Mouse (Mus musculus): ENCODE measurements around the gene Oit1. TPM values are rescaled to one million over a fixed set of nuclear protein-coding genes. Genes with fewer than 3 reads are reported as not detected.

The Oit1 gene
- total RNA-seq, 1 experiment: 0.36 TPM

- Histone ChIP-seq H3K4me1 (ENCODE audit: control insufficient read depth in 2 of 2, insufficient read depth in 2 of 2, low read length in 2 of 2, poor library complexity in 1 of 2) (peaks cover 2 to 8% of the 10 kb centered on the region in 2 experiments; a peak in 2 of 4 replicates), H3K9me3 (ENCODE audit: control insufficient read depth, insufficient read depth, low read depth, low read length) (no peaks in the 10 kb centered on the region), H3K9ac (ENCODE audit: insufficient read depth, low read depth, low read length, poor library complexity, severe bottlenecking) (no peak overlapping the region), H3K27ac (ENCODE audit: insufficient read depth, low read depth, low read length, poor library complexity, severe bottlenecking) (no peak overlapping the region), H3K36me3 (ENCODE audit: control insufficient read depth, insufficient read depth, low read length, poor library complexity, severe bottlenecking) (no peaks in the 10 kb centered on the region), H3K4me3 (ENCODE audit: insufficient read depth in 1 of 2, low read depth in 1 of 2, low read length in 2 of 2, poor library complexity in 1 of 2, severe bottlenecking in 1 of 2) (no peak overlapping the region)
- DNase-seq (ENCODE audit: low read depth, low spot score): no peak
- in situ Hi-C loops (cut with MboI; ENCODE audit: low sequenced_read_pairs in 2 of 2, unreplicated experiment in 2 of 2): loop anchor here in 1 of 2 experiments (10.0 to 25.0 kb wide), 4 partner anchors 58 to 695 kb away; no protein-coding TSS in a partner anchor
- TF ChIP-seq ZC3H11A (IDR thresholded peaks at IDR 0.05; ENCODE audit: borderline replicate concordance, low read depth, low read length) (no peak), CHD2 (IDR thresholded peaks at IDR 0.05; ENCODE audit: low read depth, low read length) (no peak), ZNF384 (IDR thresholded peaks at IDR 0.05; ENCODE audit: low read depth, low read length) (no peak), MAFK (IDR thresholded peaks at IDR 0.05; ENCODE audit: insufficient read depth, low read depth, low read length) (no peak), HCFC1 (IDR thresholded peaks at IDR 0.05; ENCODE audit: borderline replicate concordance, insufficient read depth, low read length) (no peak)
Measured at GRCm38 (mm10) chr14:8367121-8367520, 11.4 kb downstream of the Oit1 start.

GRCm38 (mm10) chr14:8365833-8366232 is 12.7 kb downstream of the Oit1 start:
- peaks cover 2 to 8% of the 10 kb centered on the region in 2 experiments; a peak in 2 of 4 replicates for H3K4me1 ChIP-seq (ENCODE audit: control insufficient read depth in 2 of 2, insufficient read depth in 2 of 2, low read length in 2 of 2, poor library complexity in 1 of 2)
- in situ Hi-C loops (cut with MboI; ENCODE audit: low sequenced_read_pairs in 2 of 2, unreplicated experiment in 2 of 2): loop anchor here in 1 of 2 experiments (10.0 to 25.0 kb wide), 4 partner anchors 59 to 696 kb away; no protein-coding TSS in a partner anchor
- H3K27ac ChIP-seq (ENCODE audit: insufficient read depth, low read depth, low read length, poor library complexity, severe bottlenecking): no peak overlapping the region
- no peaks in the 10 kb centered on the region for H3K36me3 ChIP-seq (ENCODE audit: control insufficient read depth, insufficient read depth, low read length, poor library complexity, severe bottlenecking)
- no peaks in the 10 kb centered on the region for H3K9me3 ChIP-seq (ENCODE audit: control insufficient read depth, insufficient read depth, low read depth, low read length)
- H3K9ac ChIP-seq (ENCODE audit: insufficient read depth, low read depth, low read length, poor library complexity, severe bottlenecking): no peak overlapping the region
- DNase-seq (ENCODE audit: low read depth, low spot score): no peak
- H3K4me3 ChIP-seq (ENCODE audit: insufficient read depth in 1 of 2, low read depth in 1 of 2, low read length in 2 of 2, poor library complexity in 1 of 2, severe bottlenecking in 1 of 2): no peak overlapping the region
- TF ChIP-seq ZC3H11A (IDR thresholded peaks at IDR 0.05; ENCODE audit: borderline replicate concordance, low read depth, low read length) (no peak), HCFC1 (IDR thresholded peaks at IDR 0.05; ENCODE audit: borderline replicate concordance, insufficient read depth, low read length) (no peak), MAFK (IDR thresholded peaks at IDR 0.05; ENCODE audit: insufficient read depth, low read depth, low read length) (no peak), CHD2 (IDR thresholded peaks at IDR 0.05; ENCODE audit: low read depth, low read length) (no peak), ZNF384 (IDR thresholded peaks at IDR 0.05; ENCODE audit: low read depth, low read length) (no peak)

- DNase-seq (ENCODE audit: low read depth, low spot score): no peak
- TF ChIP-seq HCFC1 (IDR thresholded peaks at IDR 0.05; ENCODE audit: borderline replicate concordance, insufficient read depth, low read length): no peak
- TF ChIP-seq ZC3H11A (IDR thresholded peaks at IDR 0.05; ENCODE audit: borderline replicate concordance, low read depth, low read length): no peak
- TF ChIP-seq ZNF384 (IDR thresholded peaks at IDR 0.05; ENCODE audit: low read depth, low read length): no peak
- TF ChIP-seq MAFK (IDR thresholded peaks at IDR 0.05; ENCODE audit: insufficient read depth, low read depth, low read length): no peak
- no peak for TF ChIP-seq CHD2 (IDR thresholded peaks at IDR 0.05; ENCODE audit: low read depth, low read length)
- no peaks in the 10 kb centered on the region for H3K36me3 ChIP-seq (ENCODE audit: control insufficient read depth, insufficient read depth, low read length, poor library complexity, severe bottlenecking)
- 0 out of 4 replicates have a peak, but pooled peaks cover 0 to 10% of the 10 kb centered on the region in 2 experiments for H3K4me1 ChIP-seq (ENCODE audit: control insufficient read depth in 2 of 2, insufficient read depth in 2 of 2, low read length in 2 of 2, poor library complexity in 1 of 2)
- in situ Hi-C loops (cut with MboI; ENCODE audit: low sequenced_read_pairs in 2 of 2, unreplicated experiment in 2 of 2): loop anchor here in 1 of 2 experiments (25.0 kb wide), 3 partner anchors 255 to 705 kb away; no protein-coding TSS in a partner anchor
- H3K4me3 ChIP-seq (ENCODE audit: insufficient read depth in 1 of 2, low read depth in 1 of 2, low read length in 2 of 2, poor library complexity in 1 of 2, severe bottlenecking in 1 of 2): no peak overlapping the region
- H3K9me3 ChIP-seq (ENCODE audit: control insufficient read depth, insufficient read depth, low read depth, low read length): no peaks in the 10 kb centered on the region
- no peak overlapping the region for H3K9ac ChIP-seq (ENCODE audit: insufficient read depth, low read depth, low read length, poor library complexity, severe bottlenecking)
- no peak overlapping the region for H3K27ac ChIP-seq (ENCODE audit: insufficient read depth, low read depth, low read length, poor library complexity, severe bottlenecking)
Measured at GRCm38 (mm10) chr14:8356836-8357235, 21.7 kb downstream of the Oit1 start.

- Histone ChIP-seq H3K4me3 (ENCODE audit: insufficient read depth in 1 of 2, low read depth in 1 of 2, low read length in 2 of 2, poor library complexity in 1 of 2, severe bottlenecking in 1 of 2) (no peak overlapping the region), H3K9ac (ENCODE audit: insufficient read depth, low read depth, low read length, poor library complexity, severe bottlenecking) (no peak overlapping the region), H3K9me3 (ENCODE audit: control insufficient read depth, insufficient read depth, low read depth, low read length) (no peaks in the 10 kb centered on the region), H3K36me3 (ENCODE audit: control insufficient read depth, insufficient read depth, low read length, poor library complexity, severe bottlenecking) (no peaks in the 10 kb centered on the region), H3K4me1 (ENCODE audit: control insufficient read depth in 2 of 2, insufficient read depth in 2 of 2, low read length in 2 of 2, poor library complexity in 1 of 2) (0 out of 4 replicates have a peak, but pooled peaks cover 0 to 10% of the 10 kb centered on the region in 2 experiments), H3K27ac (ENCODE audit: insufficient read depth, low read depth, low read length, poor library complexity, severe bottlenecking) (no peak overlapping the region)
- peak; percentile 76 for DNase-seq (ENCODE audit: low read depth, low spot score)
- TF ChIP-seq HCFC1 (IDR thresholded peaks at IDR 0.05; ENCODE audit: borderline replicate concordance, insufficient read depth, low read length) (no peak), ZC3H11A (IDR thresholded peaks at IDR 0.05; ENCODE audit: borderline replicate concordance, low read depth, low read length) (peak; percentile 98)
- in situ Hi-C loops (cut with MboI; ENCODE audit: low sequenced_read_pairs in 2 of 2, unreplicated experiment in 2 of 2): loop anchor here in 1 of 2 experiments (25.0 kb wide), 3 partner anchors 256 to 706 kb away; no protein-coding TSS in a partner anchor
Measured at GRCm38 (mm10) chr14:8355999-8356501, 22.5 kb downstream of the Oit1 start.
